8 mouse cellular contexts compared by ENCODE assay signal in genomic region chr11:6465122-6465521, GRCm38 (mm10). TPM values are rescaled to one million over a fixed set of nuclear protein-coding genes. Genes with fewer than 3 reads are reported as not detected.
DNase-seq lines count a peak whose midpoint lies in the region; ATAC-seq and TF ChIP-seq lines count a peak whose summit lies in the region.

No protein-coding gene starts in this region.

- TF ChIP-seq EP300 in liver, embryonic 14.5 days (IDR thresholded peaks at IDR 0.05; ENCODE audit: low read depth) = no peak

- DNase-seq in 416B (ENCODE audit: low read depth) = peak; percentile 90
- DNase-seq in MN1 (ENCODE audit: low spot score) = peak; percentile 93
- peak; percentile 67 for DNase-seq in cerebellum, adult 8-10 months
- peak; percentile 64 for DNase-seq in kidney, adult 2 months
- DNase-seq in liver, embryonic 14.5 days (ENCODE audit: low read depth in 3 of 3, low spot score in 3 of 3) = peak in 2 of 3 experiments; percentile 45 to 71
- peak; percentile 56 for DNase-seq in neural tube, embryonic 10.5 days (ENCODE audit: extremely low spot score, low spot score)
- DNase-seq in telencephalon, adult 2 months (ENCODE audit: low read depth, low spot score) = peak; percentile 74

- no peaks in the 10 kb centered on the region for H3K36me3 ChIP-seq in kidney, adult 2 months (ENCODE audit: control insufficient read depth, insufficient read depth, low read length)
- peaks cover 15% of the 10 kb centered on the region for H3K36me3 ChIP-seq in liver, embryonic 14.5 days (replicated peaks; ENCODE audit: control insufficient read depth, insufficient read depth, low read depth)

- 23% methylated on average over 4 of the region's 4 CpGs for WGBS in kidney, adult 2 months
- WGBS in liver, embryonic 14.5 days (ENCODE audit: insufficient replicate concordance) = 21% methylated on average over 4 of the region's 4 CpGs

- H3K4me2 ChIP-seq in liver, embryonic 14.5 days (ENCODE audit: low read depth) = no peak overlapping the region

- peak; percentile 55 for TF ChIP-seq CTCF in kidney, adult 2 months (conservative IDR thresholded peaks at IDR 0.05; ENCODE audit: insufficient read depth, insufficient read length, low read depth, low read length)
- peak; percentile 74 for TF ChIP-seq CTCF in liver, embryonic 14.5 days (IDR thresholded peaks at IDR 0.05; ENCODE audit: low read depth)

- TF ChIP-seq POLR2A in kidney, adult 2 months (IDR thresholded peaks at IDR 0.05; ENCODE audit: low read depth, low read length) = no peak

- no peak overlapping the region for H3K4me3 ChIP-seq in kidney, adult 2 months (ENCODE audit: insufficient read depth, low read depth, low read length)
- H3K4me3 ChIP-seq in liver, embryonic 14.5 days (ENCODE audit: insufficient read depth in 1 of 2, low read depth in 2 of 2, low read length in 2 of 2) = no peak overlapping the region

- H3K9me3 ChIP-seq in liver, embryonic 14.5 days (ENCODE audit: control insufficient read depth, low read length) = no peaks in the 10 kb centered on the region

- H3K27me3 ChIP-seq in kidney, adult 2 months (replicated peaks; ENCODE audit: control insufficient read depth, insufficient read depth, low read length) = no peaks in the 10 kb centered on the region
- H3K27me3 ChIP-seq in liver, embryonic 14.5 days (ENCODE audit: control insufficient read depth, insufficient read depth, low read length) = no peaks in the 10 kb centered on the region

- H3K27ac ChIP-seq in kidney, adult 2 months (ENCODE audit: insufficient read depth, low read depth, low read length) = no peak overlapping the region
- H3K27ac ChIP-seq in liver, embryonic 14.5 days = no peak overlapping the region

- peak; percentile 86 for ATAC-seq in frontal cortex, adult (ENCODE audit: low TSS enrichment)
- peak; percentile 35; the same call in 1 of the 2 replicates for ATAC-seq in liver, embryonic 14.5 days (ENCODE audit: insufficient read depth)

- peaks cover 10% of the 10 kb centered on the region; the same call in 1 of the 2 replicates for H3K4me1 ChIP-seq in kidney, adult 2 months (ENCODE audit: control insufficient read depth, insufficient read depth, low read length)
- no peaks in the 10 kb centered on the region; a peak in 2 of 4 replicates for H3K4me1 ChIP-seq in liver, embryonic 14.5 days (replicated peaks; ENCODE audit: control insufficient read depth in 2 of 2, insufficient read depth in 2 of 2, low read length in 1 of 2)

- no peak overlapping the region for H3K9ac ChIP-seq in liver, embryonic 14.5 days (replicated peaks)

RNA-seq across cellular contexts. Expression of gene Purb, which starts 10.6 kb away (rescaled TPM):
- polyA plus RNA-seq in kidney, adult 2 months (2012; rRNA removed) = 5.8 and 7.6 TPM in 2 replicates
- 4.1 and 6.2 TPM in 2 replicates for polyA plus RNA-seq in liver, embryonic 14.5 days (2012; rRNA removed)
- 6.2 TPM in 2 replicates for polyA plus RNA-seq in liver, embryonic 14.5 days (2014; fragmentation: Nextera tagmentation; extraction: Ambion mirVana)

RNA-seq across cellular contexts. Expression of gene H2afv, which starts 20.9 kb away (rescaled TPM):
- 60.8 and 76.1 TPM in 2 replicates for polyA plus RNA-seq in kidney, adult 2 months (2012; rRNA removed)
- polyA plus RNA-seq in liver, embryonic 14.5 days (2012; rRNA removed) = 35.2 and 44.2 TPM in 2 replicates
- 117 and 119 TPM in 2 replicates for polyA plus RNA-seq in liver, embryonic 14.5 days (2014; fragmentation: Nextera tagmentation; extraction: Ambion mirVana)

RNA-seq across cellular contexts. Expression of gene Ppia, which starts 49.9 kb away (rescaled TPM):
- polyA plus RNA-seq in kidney, adult 2 months (2012; rRNA removed) = 1,045 and 1,237 TPM in 2 replicates
- polyA plus RNA-seq in liver, embryonic 14.5 days (2012; rRNA removed) = 1,485 and 1,780 TPM in 2 replicates
- 3,165 and 3,291 TPM in 2 replicates for polyA plus RNA-seq in liver, embryonic 14.5 days (2014; fragmentation: Nextera tagmentation; extraction: Ambion mirVana)

RNA-seq across cellular contexts. Expression of gene Myo1g, which starts 55.6 kb away (rescaled TPM):
- 3.2 and 10.3 TPM in 2 replicates for polyA plus RNA-seq in kidney, adult 2 months (2012; rRNA removed)
- 5.7 and 7.0 TPM in 2 replicates for polyA plus RNA-seq in liver, embryonic 14.5 days (2012; rRNA removed)
- polyA plus RNA-seq in liver, embryonic 14.5 days (2014; fragmentation: Nextera tagmentation; extraction: Ambion mirVana) = 5.4 and 5.7 TPM in 2 replicates
